Mouse (Mus musculus): ENCODE measurements around the gene Gtdc1. TPM values are rescaled to one million over a fixed set of nuclear protein-coding genes. Genes with fewer than 3 reads are reported as not detected.

Gene Gtdc1
- polyA plus RNA-seq, 1 experiment: 15.5 TPM

- TF ChIP-seq POLR2A (IDR thresholded peaks at IDR 0.05; ENCODE audit: control insufficient read depth, low read depth, low read length) (no peak), CTCF (IDR thresholded peaks at IDR 0.05; ENCODE audit: control insufficient read depth, insufficient read depth, insufficient replicate concordance, low read depth, low read length) (no peak)
- Histone ChIP-seq H3K4me1 (ENCODE audit: control insufficient read depth, insufficient read depth, low read length) (peaks cover 9% of the 10 kb centered on the region), H3K27me3 (ENCODE audit: control insufficient read depth, insufficient read depth, low read length) (no peaks in the 10 kb centered on the region; the same call in 1 of the 2 replicates), H3K27ac (ENCODE audit: control insufficient read depth, insufficient read depth, low read depth, low read length) (no peak overlapping the region), H3K36me3 (ENCODE audit: control insufficient read depth, insufficient read depth, low read length) (no peaks in the 10 kb centered on the region), H3K4me3 (ENCODE audit: control insufficient read depth, low read depth, low read length) (no peak overlapping the region)
Measured at GRCm38 (mm10) chr2:44554716-44555115, 372.7 kb downstream of the Gtdc1 start.

GRCm38 (mm10) chr2:44549311-44549710, 378.1 kb downstream of the Gtdc1 start:
- H3K4me1 ChIP-seq (ENCODE audit: control insufficient read depth, insufficient read depth, low read length): no peaks in the 10 kb centered on the region
- H3K27ac ChIP-seq (ENCODE audit: control insufficient read depth, insufficient read depth, low read depth, low read length): no peak overlapping the region
- TF ChIP-seq POLR2A (IDR thresholded peaks at IDR 0.05; ENCODE audit: control insufficient read depth, low read depth, low read length) (no peak), CTCF (IDR thresholded peaks at IDR 0.05; ENCODE audit: control insufficient read depth, insufficient read depth, insufficient replicate concordance, low read depth, low read length) (no peak)
- no peak overlapping the region for H3K4me3 ChIP-seq (ENCODE audit: control insufficient read depth, low read depth, low read length)
- no peaks in the 10 kb centered on the region for H3K27me3 ChIP-seq (ENCODE audit: control insufficient read depth, insufficient read depth, low read length)
- H3K36me3 ChIP-seq (ENCODE audit: control insufficient read depth, insufficient read depth, low read length): no peaks in the 10 kb centered on the region

- no peak overlapping the region for H3K27ac ChIP-seq (ENCODE audit: control insufficient read depth, insufficient read depth, low read depth, low read length)
- H3K36me3 ChIP-seq (ENCODE audit: control insufficient read depth, insufficient read depth, low read length): no peaks in the 10 kb centered on the region
- TF ChIP-seq CTCF (IDR thresholded peaks at IDR 0.05; ENCODE audit: control insufficient read depth, insufficient read depth, insufficient replicate concordance, low read depth, low read length): no peak
- no peak for TF ChIP-seq POLR2A (IDR thresholded peaks at IDR 0.05; ENCODE audit: control insufficient read depth, low read depth, low read length)
- H3K27me3 ChIP-seq (ENCODE audit: control insufficient read depth, insufficient read depth, low read length): no peaks in the 10 kb centered on the region
- H3K4me3 ChIP-seq (ENCODE audit: control insufficient read depth, low read depth, low read length): no peak overlapping the region
- H3K4me1 ChIP-seq (ENCODE audit: control insufficient read depth, insufficient read depth, low read length): no peaks in the 10 kb centered on the region
Measured at GRCm38 (mm10) chr2:44542775-44543174, 384.7 kb downstream of the Gtdc1 start.

GRCm38 (mm10) chr2:44541726-44542125, 385.7 kb downstream of the Gtdc1 start:
- Histone ChIP-seq H3K27me3 (ENCODE audit: control insufficient read depth, insufficient read depth, low read length) (no peaks in the 10 kb centered on the region), H3K27ac (ENCODE audit: control insufficient read depth, insufficient read depth, low read depth, low read length) (no peak overlapping the region), H3K36me3 (ENCODE audit: control insufficient read depth, insufficient read depth, low read length) (no peaks in the 10 kb centered on the region), H3K4me1 (ENCODE audit: control insufficient read depth, insufficient read depth, low read length) (no peaks in the 10 kb centered on the region), H3K4me3 (ENCODE audit: control insufficient read depth, low read depth, low read length) (no peak overlapping the region)
- TF ChIP-seq POLR2A (IDR thresholded peaks at IDR 0.05; ENCODE audit: control insufficient read depth, low read depth, low read length) (no peak), CTCF (IDR thresholded peaks at IDR 0.05; ENCODE audit: control insufficient read depth, insufficient read depth, insufficient replicate concordance, low read depth, low read length) (no peak)

- Histone ChIP-seq H3K27me3 (ENCODE audit: control insufficient read depth, insufficient read depth, low read length) (no peaks in the 10 kb centered on the region), H3K4me3 (ENCODE audit: control insufficient read depth, low read depth, low read length) (no peak overlapping the region), H3K4me1 (ENCODE audit: control insufficient read depth, insufficient read depth, low read length) (no peaks in the 10 kb centered on the region), H3K27ac (ENCODE audit: control insufficient read depth, insufficient read depth, low read depth, low read length) (no peak overlapping the region), H3K36me3 (ENCODE audit: control insufficient read depth, insufficient read depth, low read length) (no peaks in the 10 kb centered on the region)
- no peak for TF ChIP-seq CTCF (IDR thresholded peaks at IDR 0.05; ENCODE audit: control insufficient read depth, insufficient read depth, insufficient replicate concordance, low read depth, low read length)
- TF ChIP-seq POLR2A (IDR thresholded peaks at IDR 0.05; ENCODE audit: control insufficient read depth, low read depth, low read length): no peak
Measured at GRCm38 (mm10) chr2:44540881-44541280, 386.6 kb downstream of the Gtdc1 start.

- Histone ChIP-seq H3K36me3 (ENCODE audit: control insufficient read depth, insufficient read depth, low read length) (no peaks in the 10 kb centered on the region), H3K27ac (ENCODE audit: control insufficient read depth, insufficient read depth, low read depth, low read length) (no peak overlapping the region), H3K4me3 (ENCODE audit: control insufficient read depth, low read depth, low read length) (no peak overlapping the region), H3K27me3 (ENCODE audit: control insufficient read depth, insufficient read depth, low read length) (no peaks in the 10 kb centered on the region), H3K4me1 (ENCODE audit: control insufficient read depth, insufficient read depth, low read length) (no peaks in the 10 kb centered on the region; the same call in 1 of the 2 replicates)
- TF ChIP-seq CTCF (IDR thresholded peaks at IDR 0.05; ENCODE audit: control insufficient read depth, insufficient read depth, insufficient replicate concordance, low read depth, low read length): no peak
- TF ChIP-seq POLR2A (IDR thresholded peaks at IDR 0.05; ENCODE audit: control insufficient read depth, low read depth, low read length): no peak
Measured at GRCm38 (mm10) chr2:44539121-44539634, 388.3 kb downstream of the Gtdc1 start.

- no peak for TF ChIP-seq POLR2A (IDR thresholded peaks at IDR 0.05; ENCODE audit: control insufficient read depth, low read depth, low read length)
- TF ChIP-seq CTCF (IDR thresholded peaks at IDR 0.05; ENCODE audit: control insufficient read depth, insufficient read depth, insufficient replicate concordance, low read depth, low read length): no peak
- H3K4me3 ChIP-seq (ENCODE audit: control insufficient read depth, low read depth, low read length): no peak overlapping the region
- H3K27me3 ChIP-seq (ENCODE audit: control insufficient read depth, insufficient read depth, low read length): no peaks in the 10 kb centered on the region
- H3K4me1 ChIP-seq (ENCODE audit: control insufficient read depth, insufficient read depth, low read length): no peaks in the 10 kb centered on the region; the same call in 1 of the 2 replicates
- H3K27ac ChIP-seq (ENCODE audit: control insufficient read depth, insufficient read depth, low read depth, low read length): no peak overlapping the region
- no peaks in the 10 kb centered on the region for H3K36me3 ChIP-seq (ENCODE audit: control insufficient read depth, insufficient read depth, low read length)
Measured at GRCm38 (mm10) chr2:44538135-44538534, 389.3 kb downstream of the Gtdc1 start.

All from testis, adult 2 months (tissue).